Mouse (Mus musculus) testis, postnatal 14 days (tissue): Measurements from ENCODE around the gene Myrf.

Experiments
- DNase-seq: peaks from one replicate; pipeline ENCODE4 v3.0.0; 2021; ENCODE audit warnings: low spot score

The Myrf gene

GRCm38 (mm10) chr19:10240654-10241305 is at the start of gene Myrf:
Gene Myrf, minus strand, starts transcription at chr19:10240748.
- peak; percentile 83 for DNase-seq

DNA sequence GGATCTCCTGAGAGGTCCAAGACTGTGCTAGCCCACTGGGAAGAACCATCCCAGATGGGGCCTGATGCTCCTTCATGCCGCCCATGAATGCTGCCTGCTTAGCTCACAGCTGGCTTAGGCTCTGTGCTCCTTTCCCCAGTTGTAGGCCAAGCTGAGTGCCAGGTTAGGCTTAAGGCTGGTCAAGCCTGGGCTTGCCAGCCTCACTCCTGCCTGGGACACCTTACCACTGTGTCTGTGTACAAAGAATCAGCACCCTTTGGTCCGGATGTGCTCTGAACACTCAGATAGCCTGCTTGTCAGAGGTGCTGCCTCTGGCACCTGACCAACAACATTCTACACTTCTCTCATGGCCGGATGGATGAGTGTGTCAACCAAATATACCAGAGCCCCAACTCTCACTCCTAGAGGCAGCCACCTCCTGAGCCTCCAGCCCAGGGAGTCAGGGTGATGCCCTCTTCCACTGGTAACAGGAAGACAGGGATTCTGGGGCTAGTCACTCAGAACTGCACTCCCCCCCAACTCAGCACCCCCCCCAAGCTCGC is 49.1 kb upstream of the Myrf start:
- DNase-seq, result no peak

GRCm38 (mm10) chr19:10288125-10289040 is 47.8 kb upstream of the Myrf start:
- DNase-seq, result no peak

DNA sequence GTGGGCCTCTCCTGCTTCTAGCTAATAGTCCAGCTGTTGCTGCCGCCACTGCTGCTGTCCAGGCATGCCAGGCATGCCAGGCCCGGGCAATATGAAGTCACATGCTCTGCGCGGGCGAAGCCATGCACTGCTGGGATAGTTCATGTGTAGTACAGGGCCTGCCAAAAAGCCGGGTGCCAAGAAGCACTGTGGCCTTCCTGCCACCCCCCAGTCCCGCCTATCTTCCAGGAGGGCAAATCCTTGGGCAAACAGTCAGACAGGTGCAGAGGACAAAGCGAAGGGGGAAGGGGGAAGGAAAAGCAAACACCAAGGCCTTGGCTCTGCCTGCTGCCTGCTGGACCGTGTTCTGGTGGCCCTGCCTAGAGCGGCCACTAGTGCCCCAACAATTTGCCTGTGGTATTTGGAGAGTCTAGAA is 45.9 kb upstream of the Myrf start:
- DNase-seq, result no peak

GRCm38 (mm10) chr19:10280771-10281540 is 40.4 kb upstream of the Myrf start:
- DNase-seq, result no peak

DNA sequence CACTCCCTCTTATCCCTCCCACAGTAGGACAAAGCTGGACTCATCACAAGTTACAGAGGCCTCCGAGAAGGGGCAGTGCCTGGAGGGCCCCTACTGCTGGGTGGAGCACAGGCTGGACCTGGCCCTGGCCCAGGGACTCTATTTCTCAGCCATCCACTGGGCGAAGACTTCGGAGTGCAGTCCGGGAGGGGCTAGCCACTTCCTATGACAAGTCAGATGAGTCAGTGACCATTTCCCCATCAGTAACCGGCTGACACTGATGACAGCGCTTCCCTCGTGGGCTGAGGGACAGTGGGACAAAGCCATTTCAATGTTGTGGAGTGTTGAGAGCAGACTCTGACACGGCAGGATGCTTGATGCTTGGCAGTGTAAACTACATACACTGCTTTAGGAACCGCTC is 39.1 kb upstream of the Myrf start:
- DNase-seq, result no peak

GRCm38 (mm10) chr19:10278669-10279324 is 38.2 kb upstream of the Myrf start:
- no peak for DNase-seq

- DNase-seq, result no peak
These were observed 37.2 kb upstream of the Myrf start for GRCm38 (mm10) chr19:10277759-10278158.

DNA sequence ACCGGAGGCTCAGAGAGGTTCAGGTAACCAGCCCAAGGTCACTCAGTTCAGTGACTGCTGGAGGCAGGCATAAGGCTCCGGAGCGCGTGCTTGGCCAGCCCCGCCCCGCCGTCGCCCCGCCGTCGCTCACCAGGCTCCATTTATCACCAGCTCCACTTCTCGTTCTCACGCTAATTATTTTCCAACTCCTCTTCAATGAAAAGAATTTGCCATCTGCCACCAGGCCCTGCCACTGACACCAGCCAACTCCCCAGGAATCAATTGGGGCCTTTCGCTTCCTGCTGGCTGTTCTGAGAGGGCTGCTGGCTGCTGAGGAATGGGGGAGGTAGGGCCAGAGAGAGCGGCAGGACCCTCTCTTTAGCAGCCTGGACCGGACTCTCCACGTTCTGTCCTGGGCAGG is 36.8 kb upstream of the Myrf start:
- DNase-seq, result no peak

GRCm38 (mm10) chr19:10276483-10277144 is 36.1 kb upstream of the Myrf start:
- no peak for DNase-seq

- no peak for DNase-seq
These were observed 33.5 kb upstream of the Myrf start for GRCm38 (mm10) chr19:10274056-10274455.

DNA sequence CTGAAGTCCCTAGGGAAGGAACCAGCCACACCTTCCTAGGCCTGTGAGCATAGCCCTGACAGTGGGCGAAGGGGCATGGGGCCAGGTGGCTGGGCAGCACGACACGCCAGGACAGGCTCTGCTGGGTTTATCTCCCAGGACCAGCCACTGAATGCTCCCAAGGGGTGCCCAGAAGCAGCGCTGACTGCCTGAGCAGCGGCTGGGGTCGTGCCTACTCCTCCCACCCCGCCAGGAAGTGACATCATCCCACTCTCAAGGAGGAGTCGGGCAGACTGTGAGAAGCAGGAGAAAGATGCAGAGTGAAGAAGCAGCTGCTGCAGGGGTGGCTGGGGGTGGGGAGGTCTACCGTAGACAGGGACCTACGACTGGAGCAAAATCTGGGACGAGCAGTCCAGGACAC is 32.2 kb upstream of the Myrf start:
- no peak for DNase-seq

GRCm38 (mm10) chr19:10271592-10271991 is 31.0 kb upstream of the Myrf start:
- no peak for DNase-seq

DNA sequence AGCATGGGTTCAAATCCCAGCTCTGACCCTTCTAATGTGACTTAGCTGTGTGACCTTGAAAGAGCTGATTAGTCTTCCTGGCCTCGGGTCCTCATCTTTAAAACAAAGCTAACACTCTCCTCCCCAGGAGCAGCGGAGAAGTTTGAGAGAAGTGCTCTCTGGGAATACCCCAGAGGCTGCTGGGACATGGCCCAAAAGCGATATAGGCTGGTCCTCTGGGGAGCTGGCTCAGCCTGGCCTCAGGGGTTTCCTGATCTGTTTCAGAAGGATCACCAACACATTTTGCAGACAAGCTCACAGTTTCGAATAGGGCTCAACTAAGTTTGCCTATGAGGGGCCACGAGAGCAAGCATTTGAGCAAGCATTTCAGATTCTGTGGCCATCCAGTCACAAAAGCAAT is 29.8 kb upstream of the Myrf start:
- no peak for DNase-seq

DNA sequence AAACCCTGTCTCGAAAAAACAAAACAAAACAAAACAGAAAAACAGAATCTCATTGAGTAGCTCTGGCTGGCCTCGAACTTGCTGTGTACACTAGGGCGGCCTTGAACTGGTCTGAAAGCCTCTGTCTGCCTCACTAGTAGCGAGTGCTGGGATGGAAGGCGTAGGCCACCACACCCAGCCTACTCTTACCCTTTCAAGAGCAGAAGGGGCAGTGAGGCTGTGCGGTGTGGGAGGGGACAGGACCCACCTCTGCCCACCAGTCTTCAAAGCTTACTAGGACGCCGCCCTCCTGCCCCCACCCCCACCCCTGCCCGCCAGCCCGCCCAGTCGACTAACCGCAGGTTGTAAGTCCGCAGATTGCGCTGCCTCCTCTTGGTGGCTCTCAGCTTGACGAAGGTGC is 28.3 kb upstream of the Myrf start:
- no peak for DNase-seq

- DNase-seq, result no peak
These were observed 27.4 kb upstream of the Myrf start for GRCm38 (mm10) chr19:10267953-10268352.

DNA sequence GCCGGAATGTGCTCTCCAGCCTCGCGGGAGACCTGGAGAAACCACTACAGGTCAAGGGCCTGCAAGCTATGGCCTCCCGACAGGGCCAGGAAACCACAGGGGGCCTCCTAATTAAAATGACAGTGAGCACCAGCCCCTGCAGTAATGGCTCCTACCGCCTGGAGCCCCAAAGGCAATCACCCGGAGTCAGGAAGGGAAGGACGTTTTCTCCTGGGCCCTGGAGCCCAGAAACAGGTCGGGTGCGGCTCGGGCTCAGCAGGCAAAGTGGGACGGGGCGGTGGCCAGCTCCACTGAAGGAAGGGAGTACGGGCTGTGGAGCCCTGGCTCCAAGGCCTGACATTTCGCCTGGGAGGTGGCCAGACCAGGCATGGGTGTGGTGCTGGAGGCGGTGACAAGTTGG is 26.5 kb upstream of the Myrf start:
- DNase-seq, result no peak

DNA sequence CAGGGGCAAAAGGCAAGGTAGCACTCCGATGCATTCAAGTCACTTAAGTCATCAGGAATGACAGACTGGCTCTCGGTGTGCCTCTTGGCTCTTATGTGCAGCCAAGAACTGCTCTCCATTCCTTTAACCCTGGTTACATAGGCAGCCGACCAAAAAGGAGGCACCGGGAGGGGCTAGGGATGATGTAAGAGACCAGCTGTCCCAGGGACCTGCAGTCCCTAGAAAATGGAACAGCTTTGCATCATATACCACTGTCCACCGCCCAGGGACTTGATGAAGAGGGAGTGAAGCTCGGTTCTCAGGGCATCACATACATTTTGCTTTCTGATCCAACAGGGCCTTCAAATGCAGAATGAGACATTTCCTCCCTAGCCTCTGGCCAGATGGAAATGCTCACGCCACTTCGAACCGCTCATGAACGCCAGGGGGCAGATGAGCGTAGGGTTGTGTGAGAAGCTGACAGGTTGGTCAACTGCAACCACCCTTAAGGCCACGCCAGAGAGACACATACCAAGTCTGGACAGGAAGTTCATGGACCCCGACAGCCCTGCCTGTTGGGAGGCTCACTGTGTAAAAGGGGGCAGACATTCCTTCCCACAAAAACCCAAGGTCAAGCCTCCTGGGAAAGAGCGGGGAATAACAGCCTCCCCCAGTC is 25.8 kb upstream of the Myrf start:
- DNase-seq, result peak; percentile 59

DNA sequence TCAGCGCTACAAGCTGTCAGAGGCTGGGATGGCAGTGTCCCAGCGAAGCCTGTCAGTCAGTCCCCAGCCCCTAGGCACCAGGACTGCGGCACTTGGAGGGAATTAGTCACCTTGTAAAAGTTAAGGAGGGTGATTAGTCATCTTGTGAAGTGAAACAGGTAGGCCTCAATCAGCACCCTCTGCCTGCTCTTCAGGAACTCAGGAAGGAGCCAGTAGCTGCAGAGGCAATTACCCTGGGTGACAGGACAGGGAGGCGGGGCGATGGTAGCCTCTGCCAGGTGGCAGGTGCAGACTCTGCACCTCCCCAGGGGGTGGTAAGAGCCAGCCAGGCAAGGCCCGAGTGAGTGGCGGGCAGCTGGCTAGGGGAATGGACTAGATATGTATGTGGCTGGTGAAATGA is 20.8 kb upstream of the Myrf start:
- DNase-seq, result no peak

DNA sequence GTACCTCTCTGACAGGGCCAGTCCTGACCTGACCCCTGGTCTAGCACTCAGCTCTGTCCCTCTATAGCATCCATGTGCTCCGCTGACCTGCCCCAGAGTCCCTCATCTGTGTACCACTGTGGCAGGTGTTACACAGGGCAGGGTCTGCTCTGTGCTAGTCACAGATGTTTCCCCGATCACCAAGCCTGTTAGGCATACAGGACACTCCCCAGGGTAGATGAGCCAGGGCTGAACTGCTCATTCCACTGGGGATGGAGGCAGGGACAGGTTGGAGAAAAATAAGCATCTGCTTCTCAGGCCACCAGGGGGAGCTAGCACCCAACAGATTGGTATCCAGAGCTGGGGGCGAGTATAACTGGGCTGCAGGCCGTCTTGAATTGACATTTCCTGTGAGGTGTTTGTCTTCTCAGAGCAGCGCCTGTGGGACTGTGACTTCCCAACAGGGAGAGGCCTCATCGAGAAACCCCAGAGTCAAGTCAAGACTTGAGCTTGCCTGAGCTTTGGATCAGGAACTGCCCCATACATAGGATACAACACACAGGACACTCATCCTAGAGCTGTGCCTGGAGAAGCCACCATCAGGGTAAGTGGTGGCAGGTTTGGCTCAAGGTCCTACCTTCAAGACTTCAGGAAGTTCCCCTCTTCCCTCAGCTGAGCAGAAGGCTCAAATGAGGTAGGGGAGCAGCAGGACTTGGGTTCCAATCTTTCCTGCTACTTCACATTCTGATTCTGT is 17.9 kb upstream of the Myrf start:
- DNase-seq, result peak; percentile 49
